Comparison of ENCODE assay signal across 36 mouse cellular contexts in genomic region chr11:69540700-69541099, GRCm38 (mm10). TPM values are rescaled to one million over a fixed set of nuclear protein-coding genes. Genes with fewer than 3 reads are reported as not detected.
"Had no signal": no experiment of that assay in that cellular context is flagged by ENCODE, and none has a peak within 500 bp of the region (broad histone marks: within the 10 kb centered on the region; RNA-seq: fewer than 3 reads in every experiment).

No protein-coding gene starts in this region.

- DNase-seq: heart, postnatal 10 days; heart, postnatal 14 days; heart, postnatal 36 days; heart, postnatal 4 days; kidney, adult 11 months; kidney, adult 18-20 months; kidney, adult 2 months; kidney, adult 8-10 months; kidney, adult 9 months; kidney, postnatal 10 days; kidney, postnatal 14 days; kidney, postnatal 25 days; kidney, postnatal 36 days; kidney, postnatal 4 days; layer of hippocampus, adult 9-11 months; layer of hippocampus, postnatal 36 days had no signal

- H3K27ac ChIP-seq: heart, embryonic 13.5 days; heart, embryonic 15.5 days; hindbrain, embryonic 10.5 days; hindbrain, embryonic 12.5 days; hindbrain, embryonic 13.5 days; hindbrain, embryonic 14.5 days; hindbrain, embryonic 15.5 days; hindbrain, postnatal 0 days; intestine, embryonic 15.5 days; kidney, embryonic 15.5 days; kidney, postnatal 0 days; layer of hippocampus, adult 2 months; left cerebral cortex, adult 2 months had no signal

- H3K9ac ChIP-seq: heart, embryonic 12.5 days; heart, embryonic 13.5 days; heart, embryonic 15.5 days; hindbrain, embryonic 12.5 days; hindbrain, embryonic 13.5 days; hindbrain, embryonic 14.5 days; hindbrain, embryonic 15.5 days; intestine, embryonic 15.5 days; kidney, embryonic 15.5 days had no signal

- H3K27me3 ChIP-seq: heart, embryonic 12.5 days; heart, embryonic 15.5 days; hindbrain, embryonic 12.5 days; hindbrain, embryonic 13.5 days; hindbrain, embryonic 15.5 days; intestine, embryonic 15.5 days; kidney, embryonic 15.5 days had no signal

- ATAC-seq: hindbrain, embryonic 16.5 days; hindbrain, postnatal 0 days; inflammation-experienced regulatory T-cells, adult 6 months; intestine, embryonic 15.5 days; intestine, embryonic 16.5 days; intestine, postnatal 0 days had no signal

- H3K4me1 ChIP-seq: heart, embryonic 12.5 days; heart, embryonic 13.5 days; heart, embryonic 15.5 days had no signal

- H3K9me3 ChIP-seq: heart, embryonic 13.5 days; heart, embryonic 15.5 days; hindbrain, embryonic 10.5 days; hindbrain, embryonic 12.5 days; hindbrain, embryonic 13.5 days; hindbrain, embryonic 15.5 days; intestine, embryonic 15.5 days; kidney, embryonic 15.5 days had no signal

- H3K4me3 ChIP-seq: heart, embryonic 12.5 days; heart, embryonic 13.5 days; heart, embryonic 15.5 days; hindbrain, embryonic 10.5 days; hindbrain, embryonic 12.5 days; hindbrain, embryonic 13.5 days; hindbrain, embryonic 15.5 days; intestine, embryonic 15.5 days; kidney, embryonic 15.5 days; layer of hippocampus, adult 2 months; left cerebral cortex, adult 2 months had no signal

- H3K4me2 ChIP-seq: heart, embryonic 11.5 days; heart, embryonic 12.5 days; heart, embryonic 13.5 days; heart, embryonic 15.5 days; hindbrain, embryonic 12.5 days; hindbrain, embryonic 13.5 days; hindbrain, embryonic 14.5 days; hindbrain, embryonic 15.5 days; intestine, embryonic 15.5 days; kidney, embryonic 15.5 days had no signal

- H3K36me3 ChIP-seq: heart, embryonic 12.5 days; heart, embryonic 13.5 days; heart, embryonic 15.5 days; hindbrain, embryonic 10.5 days; hindbrain, embryonic 12.5 days; hindbrain, embryonic 13.5 days; hindbrain, embryonic 15.5 days; intestine, embryonic 15.5 days; kidney, embryonic 15.5 days had no signal

RNA-seq across cellular contexts. Expression of gene Dnah2, which starts 8.2 kb away (rescaled TPM):
- total RNA-seq: hematopoietic stem cell, adult 5-6 weeks had no signal
